Mouse (Mus musculus) testis, adult 2 months (tissue): ENCODE data around the gene Fam19a4.

Experiments
- CTCF ChIP-seq: fragments of 200-500 bp; IDR thresholded peaks from 2 replicates; pipeline ENCODE4 v1.5.1; 2012; ENCODE audit warnings: low read depth, mild to moderate bottlenecking, inconsistent platforms, low read length, moderate library complexity; ENCODE audit not compliant: control insufficient read depth, insufficient read depth, insufficient replicate concordance
- POLR2A ChIP-seq: fragments of 200-500 bp; IDR thresholded peaks from 2 replicates; pipeline ENCODE4 v1.6.1; 2012; ENCODE audit warnings: low read depth, mild to moderate bottlenecking, inconsistent platforms, low read length, moderate library complexity; ENCODE audit not compliant: control insufficient read depth

DNA sequence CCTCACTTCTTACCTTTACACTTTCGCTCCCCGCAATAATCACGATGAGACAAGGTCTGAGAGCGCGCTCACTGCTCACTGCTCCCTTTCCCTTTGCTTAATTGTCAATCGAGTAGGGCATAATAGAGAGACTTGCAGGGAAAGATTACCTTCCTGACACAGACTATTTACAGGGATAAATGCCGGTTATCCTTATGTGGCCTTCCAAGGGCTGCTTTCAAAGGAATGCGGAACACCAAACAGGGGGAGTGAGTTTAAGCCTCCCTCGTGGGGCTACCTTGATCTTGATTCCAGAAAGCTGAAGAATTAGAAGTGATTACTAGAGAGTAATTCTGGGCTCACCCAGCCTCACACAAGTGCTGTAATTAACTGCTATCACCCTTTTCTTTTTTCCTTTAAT, 19.8 kb upstream of the Fam19a4 start:
- no peak for TF ChIP-seq CTCF
- no peak for TF ChIP-seq POLR2A
